Mouse (Mus musculus) neural tube, embryonic 11.5 days (tissue): Measurements from ENCODE around the gene Ivd. TPM values are rescaled to one million over a fixed set of nuclear protein-coding genes. Genes with fewer than 3 reads are reported as not detected.

ENCODE experiments used
- ATAC-seq: fragments of 200-750 bp; cut with Nextera tagmentation; 2 replicates; pipeline ENCODE4 v1.8.0; 2017; ENCODE audit warnings: moderate number of reproducible peaks, mild to moderate bottlenecking, moderate TSS enrichment, moderate library complexity; ENCODE audit not compliant: insufficient read depth, low FRiP score, low TSS enrichment
- DNase-seq: peaks from one replicate; pipeline ENCODE4 v3.0.0-alpha.2; 2015; ENCODE audit warnings: low spot score
- H3K27ac ChIP-seq: fragments of 300-500 bp; sonication (generic); 2 replicates; pipeline ENCODE4 v1.5.1; 2014; ENCODE audit warnings: low read depth, mild to moderate bottlenecking, low read length
- H3K27me3 ChIP-seq: fragments of 300-500 bp; sonication (generic); 2 replicates; pipeline ENCODE4 v1.6.1; 2014; ENCODE audit warnings: mild to moderate bottlenecking, low read length, mixed read lengths; ENCODE audit not compliant: control insufficient read depth, insufficient read depth
- H3K36me3 ChIP-seq: fragments of 300-500 bp; sonication (generic); 2 replicates; pipeline ENCODE4 v1.6.1; 2014; ENCODE audit warnings: mild to moderate bottlenecking, low read length, moderate library complexity, mixed read lengths; ENCODE audit not compliant: control insufficient read depth, insufficient read depth
- H3K4me1 ChIP-seq: fragments of 300-500 bp; sonication (generic); 2 replicates; pipeline ENCODE4 v1.6.1; 2014; ENCODE audit warnings: low read length, mixed read lengths; ENCODE audit not compliant: control insufficient read depth, insufficient read depth
- H3K4me2 ChIP-seq: fragments of 300-500 bp; sonication (generic); 2 replicates; pipeline ENCODE4 v1.6.1; 2014; ENCODE audit warnings: low read depth, mild to moderate bottlenecking, moderate library complexity
- H3K4me3 ChIP-seq: fragments of 300-500 bp; sonication (generic); 2 replicates; pipeline ENCODE4 v1.5.1; 2014; ENCODE audit warnings: low read depth, low read length
- H3K9ac ChIP-seq: fragments of 300-500 bp; sonication (generic); 2 replicates; pipeline ENCODE4 v1.6.1; 2014; ENCODE audit warnings: mild to moderate bottlenecking, low read length
- H3K9me3 ChIP-seq: fragments of 300-500 bp; sonication (generic); 2 replicates; pipeline ENCODE4 v1.6.1; 2016; ENCODE audit warnings: low read length; ENCODE audit not compliant: control insufficient read depth
- WGBS: fragments of 180-500 bp; shearing (Covaris S2); extraction: QIAGEN DNeasy Blood & Tissue Kit; methylation state at CpG from one replicate; pipeline ENCODE4 v1.1.7; 2014; 5-methylcytosine and 5-hydroxymethylcytosine counted together
- polyA plus RNA-seq: library from polyadenylated mRNA; unstranded; fragments of >200 nt; fragmentation: Nextera tagmentation; extraction: Ambion mirVana; gene quantifications from 2 replicates; pipeline ENCODE4 v1.2.1, GENCODE M21; 2014

Ivd gene
- polyA plus RNA-seq, 1 experiment from 2014 or later, result 53.0 TPM

DNA sequence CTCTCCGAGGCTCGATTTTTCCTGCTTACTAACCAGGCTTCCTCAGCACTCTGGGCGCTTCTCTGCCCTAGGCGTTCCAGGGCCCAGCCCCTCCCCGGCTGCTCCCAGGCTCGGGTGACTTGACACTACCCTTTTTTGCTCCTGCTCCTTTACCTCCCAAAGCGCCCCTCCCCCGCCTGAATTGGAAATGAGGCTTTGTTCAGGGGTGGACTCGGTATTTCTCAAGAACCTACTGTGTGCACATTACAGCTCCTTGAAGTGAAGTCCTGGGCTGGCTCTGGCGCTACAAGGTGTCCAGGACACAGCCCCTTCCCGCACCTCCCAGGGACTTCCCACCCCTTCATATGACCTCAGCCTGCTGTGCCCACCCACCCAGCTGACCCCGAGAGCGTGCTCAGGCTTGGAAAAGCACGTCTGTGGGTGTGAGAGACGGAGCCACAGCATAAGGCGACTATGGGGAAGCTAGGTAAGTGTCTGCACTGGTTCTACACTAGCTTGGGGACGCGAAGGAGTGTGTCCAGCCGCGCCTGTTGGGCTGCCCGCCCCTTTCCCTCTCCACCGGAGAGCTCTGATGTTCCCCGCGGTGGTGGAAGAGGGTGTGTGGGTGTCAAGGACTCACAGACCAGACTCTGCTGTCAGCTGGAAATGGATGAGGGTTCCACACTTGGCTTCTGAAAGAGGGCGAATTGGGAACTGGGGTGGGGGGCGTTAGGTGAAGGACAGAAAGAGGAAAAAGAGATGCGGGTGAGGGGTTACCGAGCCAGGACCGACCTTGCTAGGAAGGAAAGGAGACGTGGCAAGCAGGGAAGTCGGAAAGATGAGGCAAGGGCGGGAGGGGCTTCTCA lies 38.4 kb downstream of the Ivd start, which contains the start of gene Bahd1:
TSS of gene Bahd1 (plus strand) at position 397 of the 845 bp plus-strand sequence.
- H3K27me3 ChIP-seq, result peaks cover 57% of the 10 kb centered on the region
- no peaks in the 10 kb centered on the region for H3K36me3 ChIP-seq
- WGBS, result under 1% methylated on average over 32 of the region's 32 CpGs
- ATAC-seq (no peak), DNase-seq (peak; percentile 51)
- no peak within 1 kb of the TSS; the same call in 1 of the 2 replicates for H3K27ac ChIP-seq
- H3K4me1 ChIP-seq, result peaks cover 28% of the 10 kb centered on the region
- H3K9me3 ChIP-seq, result no peaks in the 10 kb centered on the region
- H3K4me2 ChIP-seq, result peak within 1 kb of the TSS; percentile 88
- peak within 1 kb of the TSS; percentile 91 for H3K4me3 ChIP-seq
- peak within 1 kb of the TSS; percentile 48 for H3K9ac ChIP-seq

- ATAC-seq (no peak), DNase-seq (no peak)
- Histone ChIP-seq H3K36me3 (no peaks in the 10 kb centered on the region), H3K27me3 (peaks cover 52% of the 10 kb centered on the region), H3K27ac (no peak overlapping the region; the same call in 1 of the 2 replicates), H3K9ac (peak overlapping the region; percentile 48), H3K4me3 (peak overlapping the region; percentile 91), H3K4me2 (peak overlapping the region; percentile 88), H3K9me3 (no peaks in the 10 kb centered on the region), H3K4me1 (peaks cover 28% of the 10 kb centered on the region)
- 2% methylated on average over 11 of the region's 11 CpGs for WGBS
These were observed 39.0 kb downstream of the Ivd start for GRCm38 (mm10) chr2:118900826-118901140.

GRCm38 (mm10) chr2:118901175-118902031 lies 39.6 kb downstream of the Ivd start:
- ATAC-seq, result peak; percentile 91
- DNase-seq, result peak; percentile 96
- no peaks in the 10 kb centered on the region for H3K36me3 ChIP-seq
- H3K4me1 ChIP-seq, result peaks cover 24% of the 10 kb centered on the region
- H3K4me2 ChIP-seq, result peak overlapping the region; percentile 96
- H3K9ac ChIP-seq, result peak overlapping the region; percentile 83
- no peaks in the 10 kb centered on the region for H3K9me3 ChIP-seq
- peaks cover 45% of the 10 kb centered on the region for H3K27me3 ChIP-seq
- H3K27ac ChIP-seq, result peak overlapping the region; percentile 86
- WGBS, result under 1% methylated on average over 50 of the region's 120 CpGs
- H3K4me3 ChIP-seq, result peak overlapping the region; percentile 91

DNA sequence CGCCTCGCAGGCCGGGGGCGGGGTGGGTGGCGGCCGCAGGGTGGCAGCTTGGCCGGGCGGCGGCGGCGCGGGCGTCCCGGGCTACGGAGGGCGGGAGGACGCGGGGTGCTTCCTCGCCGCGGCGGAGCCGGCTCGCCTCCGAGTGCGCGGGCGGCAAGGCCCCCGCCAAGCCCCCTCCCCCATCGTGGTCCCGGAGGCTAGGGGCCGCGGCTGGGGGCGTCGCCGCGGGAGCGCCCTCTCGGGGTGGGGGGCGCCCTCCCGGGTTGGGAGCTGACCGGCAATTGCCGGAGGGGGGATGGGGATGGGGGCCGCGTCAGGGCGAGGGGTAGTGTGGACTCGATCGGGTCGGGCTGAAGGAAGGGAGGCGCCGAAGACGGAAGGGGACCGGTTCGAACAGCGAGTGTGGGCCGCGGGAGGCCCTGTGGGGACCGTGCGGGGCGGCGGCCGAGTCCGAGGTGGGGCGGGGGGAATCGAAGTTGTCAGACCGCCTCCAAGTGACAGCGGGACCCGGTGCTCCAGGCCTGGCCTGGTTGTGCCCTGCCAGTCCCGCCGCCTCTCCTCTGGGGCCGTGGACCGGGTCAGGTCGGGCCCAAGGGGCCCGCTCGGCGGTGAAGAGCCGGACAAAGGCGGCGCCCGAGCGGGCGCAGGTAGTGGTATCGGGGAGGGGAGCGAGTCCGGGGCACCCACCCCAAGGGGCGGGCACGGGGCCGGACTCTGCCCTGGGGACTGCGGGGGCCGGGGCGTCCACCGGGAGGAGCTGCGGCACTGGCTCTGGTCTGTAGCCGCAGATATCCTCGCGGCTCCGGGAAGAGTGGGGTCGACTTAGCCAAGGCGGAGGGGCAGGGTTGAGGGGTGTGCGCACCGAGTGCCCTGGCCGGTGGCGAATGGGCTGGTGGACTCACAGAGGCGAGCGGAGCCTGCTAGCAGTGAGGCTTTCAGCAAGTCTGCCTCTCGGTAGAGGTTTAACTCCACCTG lies 40.6 kb downstream of the Ivd start:
- peaks cover 17% of the 10 kb centered on the region for H3K4me1 ChIP-seq
- H3K36me3 ChIP-seq, result no peaks in the 10 kb centered on the region
- peaks cover 36% of the 10 kb centered on the region for H3K27me3 ChIP-seq
- peak overlapping the region; percentile 83 for H3K9ac ChIP-seq
- DNase-seq, result peak; percentile 61
- no peaks in the 10 kb centered on the region for H3K9me3 ChIP-seq
- peak; percentile 8; the same call in 1 of the 2 replicates for ATAC-seq
- WGBS, result under 1% methylated on average over 64 of the region's 106 CpGs
- H3K4me2 ChIP-seq, result peak overlapping the region; percentile 96
- peak overlapping the region; percentile 91 for H3K4me3 ChIP-seq
- H3K27ac ChIP-seq, result peak overlapping the region; percentile 86

- peak overlapping the region; percentile 91 for H3K4me3 ChIP-seq
- DNase-seq, result no peak
- no peaks in the 10 kb centered on the region for H3K9me3 ChIP-seq
- ATAC-seq, result no peak
- peaks cover 13% of the 10 kb centered on the region for H3K4me1 ChIP-seq
- peak overlapping the region; percentile 96 for H3K4me2 ChIP-seq
- no peak overlapping the region for H3K27ac ChIP-seq
- 21% methylated on average over 10 of the region's 10 CpGs for WGBS
- H3K27me3 ChIP-seq, result peaks cover 26% of the 10 kb centered on the region
- no peak overlapping the region; the same call in 1 of the 2 replicates for H3K9ac ChIP-seq
- no peaks in the 10 kb centered on the region for H3K36me3 ChIP-seq
These were observed 41.6 kb downstream of the Ivd start for GRCm38 (mm10) chr2:118903333-118903741.

DNA sequence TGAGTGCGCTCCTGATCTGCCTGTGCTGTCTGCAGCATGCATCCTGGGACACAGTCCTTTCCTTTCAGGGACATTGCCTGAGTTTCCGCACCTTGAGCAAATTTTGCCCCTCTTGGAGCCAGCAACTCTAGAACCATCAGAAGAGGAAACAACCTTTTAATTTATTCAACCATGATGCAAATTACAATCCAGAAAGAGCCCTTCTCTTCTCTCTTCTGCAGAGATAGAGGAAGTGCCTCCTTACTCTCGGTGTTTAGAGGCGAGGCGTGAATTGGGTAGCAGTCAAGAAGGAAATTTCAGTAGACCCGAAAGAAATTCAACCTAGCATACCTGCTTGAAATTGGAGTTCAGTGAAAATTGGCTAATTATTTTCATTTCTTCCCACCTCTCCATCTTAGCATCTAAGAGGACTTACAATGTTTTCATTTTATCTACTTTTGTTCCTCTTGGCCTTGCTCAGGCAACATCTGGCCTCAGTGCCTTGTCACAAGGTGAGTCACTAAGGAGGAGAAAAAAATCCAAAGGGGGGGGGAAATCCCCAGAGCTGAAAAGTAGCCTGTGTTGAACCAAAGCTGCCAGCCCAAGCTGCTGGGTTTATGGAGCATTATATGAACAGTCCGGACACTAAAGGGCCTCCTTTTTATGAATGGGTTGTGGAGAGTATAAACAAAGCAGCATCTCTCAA lies 43.8 kb downstream of the Ivd start:
- H3K4me2 ChIP-seq, result no peak overlapping the region
- H3K36me3 ChIP-seq, result no peaks in the 10 kb centered on the region
- H3K4me3 ChIP-seq, result no peak overlapping the region
- H3K9ac ChIP-seq, result no peak overlapping the region
- H3K27me3 ChIP-seq, result peaks cover 9% of the 10 kb centered on the region; the same call in 1 of the 2 replicates
- 86% methylated on average over 7 of the region's 7 CpGs for WGBS
- ATAC-seq (no peak), DNase-seq (no peak)
- H3K9me3 ChIP-seq, result no peaks in the 10 kb centered on the region
- H3K4me1 ChIP-seq, result peaks cover 8% of the 10 kb centered on the region; the same call in 1 of the 2 replicates
- H3K27ac ChIP-seq, result no peak overlapping the region

GRCm38 (mm10) chr2:118906118-118906492 lies 44.4 kb downstream of the Ivd start:
- no peak overlapping the region for H3K27ac ChIP-seq
- whole genome bisulfite sequencing, result 77% methylated on average over 5 of the region's 5 CpGs
- H3K27me3 ChIP-seq, result peaks cover 9% of the 10 kb centered on the region; the same call in 1 of the 2 replicates
- DNase-seq (no peak), ATAC-seq (no peak)
- H3K9ac ChIP-seq, result no peak overlapping the region
- no peaks in the 10 kb centered on the region for H3K9me3 ChIP-seq
- H3K4me3 ChIP-seq, result no peak overlapping the region
- H3K4me1 ChIP-seq, result peaks cover 8% of the 10 kb centered on the region; the same call in 1 of the 2 replicates
- no peaks in the 10 kb centered on the region for H3K36me3 ChIP-seq
- no peak overlapping the region for H3K4me2 ChIP-seq
